Mouse (Mus musculus): ENCODE data around the gene Mras. TPM values are rescaled to one million over a fixed set of nuclear protein-coding genes. Genes with fewer than 3 reads are reported as not detected.

Gene Mras
- polyA plus RNA-seq, 1 experiment from 2014 or later, result 49.0 TPM

GRCm38 (mm10) chr9:99341600-99341999, 95.6 kb downstream of the Mras start:
- ATAC-seq (ENCODE audit: low read depth), result no peak

GRCm38 (mm10) chr9:99340126-99340525, 97.1 kb downstream of the Mras start:
- no peak for ATAC-seq (ENCODE audit: low read depth)
- Histone ChIP-seq H3K36me3 (no peaks in the 10 kb centered on the region), H3K27me3 (no peaks in the 10 kb centered on the region), H3K9me3 (no peaks in the 10 kb centered on the region), H3K9ac (no peak overlapping the region), H3K27ac (replicated peaks) (no peak overlapping the region), H3K4me3 (no peak overlapping the region), H3K4me1 (replicated peaks) (peaks cover 3% of the 10 kb centered on the region), H3K4me2 (no peak overlapping the region)
- 79% methylated on average over 12 of the region's 12 CpGs for WGBS

More at GRCm38 (mm10) chr9:99341600-99341999, 95.6 kb downstream of the Mras start:
- no peaks in the 10 kb centered on the region for H3K9me3 ChIP-seq
- WGBS, result 83% methylated on average over 3 of the region's 3 CpGs
- no peak overlapping the region for H3K4me3 ChIP-seq
- no peaks in the 10 kb centered on the region for H3K27me3 ChIP-seq
- H3K9ac ChIP-seq, result no peak overlapping the region
- no peaks in the 10 kb centered on the region for H3K36me3 ChIP-seq
- no peak overlapping the region for H3K4me2 ChIP-seq
- H3K27ac ChIP-seq (replicated peaks), result no peak overlapping the region
- H3K4me1 ChIP-seq (replicated peaks), result peaks cover 7% of the 10 kb centered on the region

GRCm38 (mm10) chr9:99339182-99339581, 98.0 kb downstream of the Mras start:
- H3K27me3 ChIP-seq, result no peaks in the 10 kb centered on the region
- ATAC-seq (ENCODE audit: low read depth), result no peak
- 87% methylated on average over 1 of the region's 1 CpGs for WGBS
- H3K4me2 ChIP-seq, result no peak overlapping the region
- no peak overlapping the region for H3K27ac ChIP-seq (replicated peaks)
- no peak overlapping the region for H3K4me3 ChIP-seq
- no peak overlapping the region for H3K9ac ChIP-seq
- H3K4me1 ChIP-seq (replicated peaks), result no peaks in the 10 kb centered on the region
- H3K9me3 ChIP-seq, result no peaks in the 10 kb centered on the region
- H3K36me3 ChIP-seq, result no peaks in the 10 kb centered on the region

- no peaks in the 10 kb centered on the region for H3K36me3 ChIP-seq
- ATAC-seq (ENCODE audit: low read depth), result no peak
- no peak overlapping the region for H3K27ac ChIP-seq (replicated peaks)
- H3K9me3 ChIP-seq, result no peaks in the 10 kb centered on the region
- no peak overlapping the region for H3K4me2 ChIP-seq
- no peaks in the 10 kb centered on the region for H3K4me1 ChIP-seq (replicated peaks)
- no peak overlapping the region for H3K4me3 ChIP-seq
- H3K27me3 ChIP-seq, result no peaks in the 10 kb centered on the region
- WGBS, result 94% methylated on average over 1 of the region's 1 CpGs
- H3K9ac ChIP-seq, result no peak overlapping the region
These were observed 98.9 kb downstream of the Mras start for GRCm38 (mm10) chr9:99338293-99338692.

- H3K4me3 ChIP-seq, result no peak overlapping the region
- H3K4me2 ChIP-seq, result no peak overlapping the region
- H3K9me3 ChIP-seq, result no peaks in the 10 kb centered on the region
- H3K27ac ChIP-seq (replicated peaks), result no peak overlapping the region
- no peak overlapping the region for H3K9ac ChIP-seq
- no peaks in the 10 kb centered on the region for H3K4me1 ChIP-seq (replicated peaks)
- H3K27me3 ChIP-seq, result no peaks in the 10 kb centered on the region
- 84% methylated on average over 4 of the region's 4 CpGs for WGBS
- ATAC-seq (ENCODE audit: low read depth), result no peak
- H3K36me3 ChIP-seq, result no peaks in the 10 kb centered on the region
These were observed 100.6 kb downstream of the Mras start for GRCm38 (mm10) chr9:99336538-99336937.

Other genes starting within 250 kb of the Mras start
- gene Faiml, start 200.1 kb downstream of the Mras start, polyA plus RNA-seq (2015; fragmentation: Nextera tagmentation; extraction: Ambion mirVana), result not detected in 2 replicates
- gene Cep70, start 194.0 kb downstream of the Mras start, polyA plus RNA-seq (2015; fragmentation: Nextera tagmentation; extraction: Ambion mirVana), result 56.2 and 57.1 TPM in 2 replicates
- gene Esyt3, start 78.8 kb downstream of the Mras start, polyA plus RNA-seq (2015; fragmentation: Nextera tagmentation; extraction: Ambion mirVana), result 0.43 and 0.48 TPM in 2 replicates
- gene Nme9, start 14.1 kb upstream of the Mras start, polyA plus RNA-seq (2015; fragmentation: Nextera tagmentation; extraction: Ambion mirVana), result not detected in 2 replicates
- 60.1 and 63.7 TPM in 2 replicates for gene Armc8, start 131.5 kb upstream of the Mras start, polyA plus RNA-seq (2015; fragmentation: Nextera tagmentation; extraction: Ambion mirVana)
- gene Dbr1, start 138.4 kb upstream of the Mras start, polyA plus RNA-seq (2015; fragmentation: Nextera tagmentation; extraction: Ambion mirVana), result 23.0 and 25.0 TPM in 2 replicates
- not detected in 2 replicates for gene A4gnt, start 175.1 kb upstream of the Mras start, polyA plus RNA-seq (2015; fragmentation: Nextera tagmentation; extraction: Ambion mirVana)
- 5.6 and 7.8 TPM in 2 replicates for gene Dzip1l, start 192.1 kb upstream of the Mras start, polyA plus RNA-seq (2015; fragmentation: Nextera tagmentation; extraction: Ambion mirVana)